Mouse (Mus musculus): ENCODE data around the gene Ino80b.

GRCm38 (mm10) chr6:83140044-83140443 is 14.8 kb upstream of the Ino80b start:
- TF ChIP-seq MAFK (IDR thresholded peaks at IDR 0.05; ENCODE audit: insufficient read depth, low read depth, low read length): no peak
- no peak for TF ChIP-seq CHD2 (IDR thresholded peaks at IDR 0.05; ENCODE audit: low read depth, low read length)
- TF ChIP-seq ZC3H11A (IDR thresholded peaks at IDR 0.05; ENCODE audit: borderline replicate concordance, low read depth, low read length): no peak
- TF ChIP-seq ZNF384 (IDR thresholded peaks at IDR 0.05; ENCODE audit: low read depth, low read length): no peak

All from ES-E14 (cell line).